Mouse (Mus musculus) olfactory bulb, adult 2 months (tissue): ENCODE results near the gene Tbc1d16. TPM values are rescaled to one million over a fixed set of nuclear protein-coding genes. Genes with fewer than 3 reads are reported as not detected.
"Not testable (repeated sequence)": the region's sequence is repeated elsewhere in the genome, so short reads cannot be mapped to it uniquely, and the experiment has no call there.

ENCODE experiments used
- H3K27ac ChIP-seq: fragments of 200-500 bp; 2 replicates; pipeline ENCODE4 v1.5.1; 2012; ENCODE audit warnings: low read depth, low read length; ENCODE audit not compliant: insufficient read depth
- H3K4me1 ChIP-seq: fragments of 200-500 bp; 2 replicates; pipeline ENCODE4 v1.6.1; 2012; ENCODE audit warnings: low read length; ENCODE audit not compliant: control insufficient read depth, insufficient read depth
- H3K4me3 ChIP-seq: fragments of 200-500 bp; 2 replicates; pipeline ENCODE4 v1.5.1; 2012; ENCODE audit warnings: mild to moderate bottlenecking, low read depth, low read length, moderate library complexity; ENCODE audit not compliant: insufficient read depth
- CTCF ChIP-seq: fragments of 200-500 bp; IDR thresholded peaks from 2 replicates; pipeline ENCODE4 v1.5.1; 2012; ENCODE audit warnings: low read depth, mild to moderate bottlenecking, low read length, moderate library complexity; ENCODE audit not compliant: insufficient read depth
- POLR2A ChIP-seq: fragments of 200-500 bp; IDR thresholded peaks from 2 replicates; pipeline ENCODE4 v1.6.1; 2012; ENCODE audit warnings: mild to moderate bottlenecking, low read depth, low read length, moderate library complexity; ENCODE audit not compliant: insufficient read depth
- WGBS: fragments of 180-500 bp; shearing (Covaris S2); methylation state at CpG from one replicate; pipeline ENCODE4 v1.1.7; 2018; 5-methylcytosine and 5-hydroxymethylcytosine counted together
- polyA plus RNA-seq: library from polyadenylated mRNA; stranded (reverse); fragments of >200 nt; gene quantifications from 2 replicates; pipeline ENCODE4 v1.2.4, GENCODE M21; 2012; ENCODE audit warnings: low replicate concordance; ENCODE audit not compliant: missing spikeins, insufficient read depth, insufficient read length

Gene Tbc1d16
- polyA plus RNA-seq, result not detected in 2 replicates

DNA sequence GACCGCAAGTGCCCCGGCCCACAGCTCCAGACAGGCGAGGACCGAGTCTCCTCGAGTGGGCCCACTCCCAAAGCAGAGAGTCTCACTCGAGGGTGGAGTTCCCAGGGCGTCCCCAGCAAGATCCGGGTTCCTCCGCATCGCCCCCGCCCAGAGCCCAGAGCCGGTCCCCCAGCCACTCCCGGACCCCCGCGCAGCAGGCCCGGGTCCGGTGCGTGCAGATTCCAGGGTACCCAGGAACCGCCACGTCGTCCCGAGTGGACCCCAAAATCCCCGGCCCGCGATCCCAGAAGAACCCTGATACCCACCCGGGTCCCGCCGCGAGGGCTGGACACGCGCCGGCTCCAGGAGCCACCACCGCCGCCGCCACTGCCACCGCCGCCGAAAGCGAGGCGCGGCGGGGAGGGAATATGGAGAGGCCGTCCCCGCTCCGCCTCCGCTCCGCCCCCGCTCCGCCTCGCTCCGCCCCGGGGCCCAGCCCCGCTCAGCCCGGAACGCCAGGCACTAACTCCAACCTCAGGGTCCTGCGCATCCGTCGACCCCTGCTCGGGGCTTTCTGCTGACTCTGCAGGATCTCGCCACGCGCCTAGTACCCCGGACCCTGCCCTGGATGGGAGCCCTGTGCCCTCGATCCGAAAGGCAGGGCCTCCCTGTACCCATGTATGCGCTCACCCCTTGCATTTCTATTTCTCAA, at the start of gene Tbc1d16, which contains the start of gene Ccdc40:
TSS of gene Tbc1d16 (minus strand) at position 409 of the 691 bp plus-strand sequence.
TSS of gene Ccdc40 (plus strand) at position 482 of the 691 bp plus-strand sequence.
- TF ChIP-seq POLR2A (peak; percentile 53), CTCF (no peak)
- WGBS, result under 1% methylated on average over 62 of the region's 66 CpGs
- Histone ChIP-seq H3K4me3 (peak within 1 kb of the TSS; percentile 79), H3K27ac (no peak within 1 kb of the TSS), H3K4me1 (peaks cover 28% of the 10 kb centered on the region)

GRCm38 (mm10) chr11:119273186-119273930, 45.1 kb upstream of the Tbc1d16 start:
- TF ChIP-seq CTCF (no peak), POLR2A (no peak)

GRCm38 (mm10) chr11:119272492-119272891, 44.2 kb upstream of the Tbc1d16 start:
- TF ChIP-seq CTCF, result 0 out of 2 replicates have a peak, but pooled peaks have one; percentile 33
- not testable (repeated sequence) for H3K4me3 ChIP-seq, H3K27ac ChIP-seq
- WGBS, result 81% methylated on average over 3 of the region's 3 CpGs
- peaks cover 35% of the 10 kb centered on the region for H3K4me1 ChIP-seq

More at GRCm38 (mm10) chr11:119273186-119273930, 45.1 kb upstream of the Tbc1d16 start:
- WGBS, result 84% methylated on average over 8 of the region's 8 CpGs
- H3K27ac ChIP-seq, result no peak overlapping the region
- H3K4me1 ChIP-seq, result peaks cover 27% of the 10 kb centered on the region
- H3K4me3 ChIP-seq, result no peak overlapping the region

GRCm38 (mm10) chr11:119268557-119269195, 40.4 kb upstream of the Tbc1d16 start:
- 47% methylated on average over 16 of the region's 16 CpGs for WGBS
- H3K4me1 ChIP-seq, result peaks cover 39% of the 10 kb centered on the region
- H3K4me3 ChIP-seq, result peak overlapping the region; percentile 97
- peak overlapping the region; percentile 88 for H3K27ac ChIP-seq
- TF ChIP-seq POLR2A (no peak), CTCF (no peak)

DNA sequence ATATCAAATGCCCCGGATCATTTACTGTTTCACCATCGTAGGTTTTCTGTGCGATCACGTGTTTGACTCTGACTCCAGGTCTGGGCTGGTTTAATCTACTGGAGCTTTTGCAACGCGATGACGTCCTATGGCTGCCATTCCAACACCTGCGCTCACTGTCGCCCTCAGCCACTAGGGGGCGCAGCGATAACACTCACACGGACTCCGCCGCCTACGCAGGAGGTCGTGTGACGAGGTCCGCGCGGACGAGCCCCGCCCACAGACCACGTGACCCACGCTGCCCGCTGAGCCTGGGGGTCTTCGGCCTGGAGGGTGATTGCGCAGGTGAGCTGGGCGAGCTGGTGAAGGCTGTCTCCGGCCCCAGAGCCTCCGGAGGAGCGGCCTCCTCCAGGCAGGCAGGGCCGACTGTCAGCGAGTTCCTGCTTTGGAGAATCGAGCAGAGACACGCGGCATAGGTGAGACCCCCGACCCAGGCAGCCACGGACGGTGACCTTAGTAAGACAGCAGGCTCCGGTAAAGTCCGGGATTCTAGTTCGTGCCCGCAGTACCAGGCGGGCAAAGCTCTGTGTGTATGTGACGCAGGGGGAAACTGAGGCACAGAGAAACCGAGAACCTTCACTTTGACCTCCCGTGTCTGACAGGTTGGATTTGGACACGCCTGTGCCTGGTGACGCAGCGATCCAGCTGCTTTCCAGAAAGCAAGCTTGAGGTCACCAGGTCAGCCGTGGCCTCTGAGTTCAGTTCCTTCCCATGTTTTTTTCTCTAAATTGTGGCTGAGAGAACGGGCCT, 39.7 kb upstream of the Tbc1d16 start, which contains the start of gene Gaa:
TSS of gene Gaa (plus strand) at position 120 of the 789 bp plus-strand sequence.
- peaks cover 39% of the 10 kb centered on the region for H3K4me1 ChIP-seq
- H3K27ac ChIP-seq, result peak within 1 kb of the TSS; percentile 88
- 2% methylated on average over 52 of the region's 52 CpGs for WGBS
- peak; percentile 92 for TF ChIP-seq CTCF
- TF ChIP-seq POLR2A, result peak; percentile 58
- H3K4me3 ChIP-seq, result peak within 1 kb of the TSS; percentile 97

GRCm38 (mm10) chr11:119267241-119267674, 39.0 kb upstream of the Tbc1d16 start:
- H3K4me3 ChIP-seq, result no peak overlapping the region
- peaks cover 39% of the 10 kb centered on the region for H3K4me1 ChIP-seq
- 35% methylated on average over 6 of the region's 6 CpGs for WGBS

DNA sequence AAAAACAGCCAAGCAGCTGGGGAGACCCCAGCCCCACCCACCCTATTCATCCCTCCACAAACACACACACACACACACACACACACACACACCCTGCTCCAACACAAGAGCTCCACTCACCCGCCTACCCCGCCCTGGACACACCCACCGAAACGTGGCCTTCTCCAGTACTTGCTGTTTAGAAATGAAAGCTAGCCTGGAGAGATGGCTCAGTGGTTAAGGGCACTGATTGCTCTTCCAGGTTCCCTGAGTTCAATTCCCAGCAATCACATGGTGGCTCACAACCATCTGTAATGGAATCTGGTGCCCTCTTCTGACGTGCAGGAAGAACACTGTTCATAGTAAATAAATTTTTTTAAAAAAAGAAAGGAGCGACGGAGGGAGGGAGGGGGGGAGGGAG, 37.5 kb upstream of the Tbc1d16 start:
- no peak overlapping the region for H3K27ac ChIP-seq
- H3K4me3 ChIP-seq, result no peak overlapping the region
- H3K4me1 ChIP-seq, result peaks cover 35% of the 10 kb centered on the region
- 81% methylated on average over 7 of the region's 7 CpGs for WGBS
- TF ChIP-seq CTCF, result no peak
- TF ChIP-seq POLR2A, result no peak

More at GRCm38 (mm10) chr11:119267241-119267674, 39.0 kb upstream of the Tbc1d16 start:
- no peak overlapping the region for H3K27ac ChIP-seq
- no peak for TF ChIP-seq POLR2A
- no peak for TF ChIP-seq CTCF

DNA sequence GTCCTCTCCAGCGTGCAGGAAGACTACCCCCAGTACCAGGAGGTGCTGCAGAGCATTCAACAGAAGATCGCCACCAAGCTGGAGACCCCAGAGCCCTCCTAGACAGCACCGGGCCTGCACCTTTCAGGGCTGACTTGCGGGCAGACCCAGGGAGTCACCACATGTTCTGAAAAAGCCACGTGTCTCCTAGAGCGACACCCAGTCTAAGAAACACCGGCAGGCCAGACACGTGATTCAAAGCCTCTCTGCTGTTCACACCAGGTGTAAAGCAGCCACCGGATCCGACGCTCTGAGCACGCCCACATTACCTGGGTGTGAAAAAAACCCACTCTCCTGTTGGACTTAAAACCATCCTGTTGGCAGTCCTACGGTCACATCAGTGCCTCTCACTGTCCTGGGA, 36.1 kb upstream of the Tbc1d16 start:
- Histone ChIP-seq H3K27ac (no peak overlapping the region), H3K4me1 (peaks cover 21% of the 10 kb centered on the region), H3K4me3 (no peak overlapping the region)
- 92% methylated on average over 13 of the region's 13 CpGs for whole genome bisulfite sequencing
- no peak for TF ChIP-seq CTCF
- TF ChIP-seq POLR2A, result no peak
